Comparison of ENCODE assay signal across 8 mouse cellular contexts in genomic region chr8:95806461-95807191, GRCm38 (mm10). TPM values are rescaled to one million over a fixed set of nuclear protein-coding genes. Genes with fewer than 3 reads are reported as not detected.
A peak's percentile ranks its signal among the peaks of the same experiment; 100 is the strongest.
DNase-seq lines count a peak whose midpoint lies in the region; ATAC-seq and TF ChIP-seq lines count a peak whose summit lies in the region.

No protein-coding gene starts in this region.

- TF ChIP-seq CTCF in kidney, postnatal 0 days (IDR thresholded peaks at IDR 0.05; ENCODE audit: low read depth), result no peak

- under 1% methylated on average over 49 of the region's 69 CpGs for WGBS in forebrain, embryonic 14.5 days
- under 1% methylated on average over 60 of the region's 69 CpGs for WGBS in kidney, postnatal 0 days
- 1% methylated on average over 44 of the region's 69 CpGs for WGBS in midbrain, embryonic 16.5 days

- H3K4me1 ChIP-seq in forebrain, embryonic 14.5 days (ENCODE audit: control insufficient read depth, insufficient read depth, low read length), result peaks cover 12% of the 10 kb centered on the region
- peaks cover 14% of the 10 kb centered on the region for H3K4me1 ChIP-seq in kidney, postnatal 0 days (replicated peaks; ENCODE audit: insufficient read depth, low read length)
- H3K4me1 ChIP-seq in midbrain, embryonic 16.5 days (ENCODE audit: control insufficient read depth, insufficient read depth, low read length), result peaks cover 25% of the 10 kb centered on the region

- H3K36me3 ChIP-seq in forebrain, embryonic 14.5 days (ENCODE audit: control insufficient read depth, insufficient read depth, low read length), result peaks cover 6% of the 10 kb centered on the region; the same call in 1 of the 2 replicates
- no peaks in the 10 kb centered on the region for H3K36me3 ChIP-seq in kidney, postnatal 0 days (ENCODE audit: insufficient read depth, low read length)
- no peaks in the 10 kb centered on the region for H3K36me3 ChIP-seq in midbrain, embryonic 16.5 days (ENCODE audit: control insufficient read depth, insufficient read depth, low read length)

- H3K4me2 ChIP-seq in forebrain, embryonic 14.5 days (ENCODE audit: low read length), result peak overlapping the region; percentile 93
- peak overlapping the region; percentile 89 for H3K4me2 ChIP-seq in kidney, postnatal 0 days (ENCODE audit: low read length)
- H3K4me2 ChIP-seq in midbrain, embryonic 16.5 days (ENCODE audit: low read length), result peak overlapping the region; percentile 79

- ATAC-seq in forebrain, embryonic 14.5 days, result no peak; the same call in 1 of the 2 replicates
- peak; percentile 3; the same call in 1 of the 2 replicates for ATAC-seq in kidney, postnatal 0 days (replicated peaks; ENCODE audit: low FRiP score, low read depth)
- ATAC-seq in midbrain, embryonic 16.5 days, result 0 out of 2 replicates have a peak, but pooled peaks have one; percentile 6

- peak overlapping the region; percentile 96 for H3K4me3 ChIP-seq in forebrain, embryonic 14.5 days (ENCODE audit: low read depth, low read length)
- peak overlapping the region; percentile 100 for H3K4me3 ChIP-seq in kidney, postnatal 0 days (replicated peaks; ENCODE audit: low read depth, low read length)
- peak overlapping the region; percentile 95 for H3K4me3 ChIP-seq in midbrain, embryonic 16.5 days (ENCODE audit: low read depth, low read length)

- no peaks in the 10 kb centered on the region for H3K9me3 ChIP-seq in forebrain, embryonic 14.5 days (replicated peaks; ENCODE audit: control insufficient read depth, low read length)
- no peaks in the 10 kb centered on the region for H3K9me3 ChIP-seq in kidney, postnatal 0 days (replicated peaks; ENCODE audit: low read length)
- H3K9me3 ChIP-seq in midbrain, embryonic 16.5 days (replicated peaks; ENCODE audit: control insufficient read depth, low read length, poor library complexity, severe bottlenecking), result no peaks in the 10 kb centered on the region

- peak overlapping the region; percentile 93 for H3K27ac ChIP-seq in forebrain, embryonic 14.5 days (ENCODE audit: low read depth, low read length)
- H3K27ac ChIP-seq in kidney, postnatal 0 days, result peak overlapping the region; percentile 97
- peak overlapping the region; percentile 97 for H3K27ac ChIP-seq in midbrain, embryonic 16.5 days (ENCODE audit: low read length)

- H3K9ac ChIP-seq in forebrain, embryonic 14.5 days (ENCODE audit: low read length), result peak overlapping the region; percentile 94
- peak overlapping the region; percentile 98 for H3K9ac ChIP-seq in kidney, postnatal 0 days (ENCODE audit: low read depth, low read length)
- peak overlapping the region; percentile 96 for H3K9ac ChIP-seq in midbrain, embryonic 16.5 days (ENCODE audit: low read depth, low read length)

- no peaks in the 10 kb centered on the region for H3K27me3 ChIP-seq in forebrain, embryonic 14.5 days (replicated peaks; ENCODE audit: control insufficient read depth, insufficient read depth, low read length)
- no peaks in the 10 kb centered on the region for H3K27me3 ChIP-seq in kidney, postnatal 0 days (ENCODE audit: insufficient read depth, low read length)
- H3K27me3 ChIP-seq in midbrain, embryonic 16.5 days (ENCODE audit: control insufficient read depth, insufficient read depth, low read depth, low read length), result no peaks in the 10 kb centered on the region

- DNase-seq in cerebellum, adult 11-12 months, result peak; percentile 50
- DNase-seq in cerebellum, postnatal 36 days, result no peak
- peak; percentile 45 for DNase-seq in right cerebral cortex, adult 18-20 months
- DNase-seq in right cerebral cortex, postnatal 4 days, result no peak
- peak; percentile 46 for DNase-seq in forebrain, embryonic 14.5 days (ENCODE audit: low spot score)
- DNase-seq in kidney, postnatal 0 days (ENCODE audit: low spot score), result peak; percentile 52
- peak; percentile 85 for DNase-seq in thymus, postnatal 0 days (ENCODE audit: low spot score)

RNA-seq across cellular contexts. Expression of gene Cnot1, which starts 0.6 kb away (rescaled TPM):
- 63.0 and 66.4 TPM in 2 replicates for polyA plus RNA-seq in forebrain, embryonic 14.5 days (2014; fragmentation: Nextera tagmentation; extraction: Ambion mirVana)
- 28.7 and 34.9 TPM in 2 replicates for polyA plus RNA-seq in kidney, postnatal 0 days (2015; fragmentation: Nextera tagmentation; extraction: Ambion mirVana)
- 41.2 and 47.1 TPM in 2 replicates for polyA plus RNA-seq in midbrain, embryonic 16.5 days (2015; fragmentation: Nextera tagmentation; extraction: Ambion mirVana)
- 45.2 and 48.8 TPM in 2 replicates for polyA plus RNA-seq in thymus, postnatal 0 days (2015; fragmentation: Nextera tagmentation; extraction: Ambion mirVana)

RNA-seq across cellular contexts. Expression of gene Sap18b, which starts 18.5 kb away (rescaled TPM):
- polyA plus RNA-seq in forebrain, embryonic 14.5 days (2014; fragmentation: Nextera tagmentation; extraction: Ambion mirVana), result 271 and 294 TPM in 2 replicates
- 414 and 422 TPM in 2 replicates for polyA plus RNA-seq in kidney, postnatal 0 days (2015; fragmentation: Nextera tagmentation; extraction: Ambion mirVana)
- 209 and 225 TPM in 2 replicates for polyA plus RNA-seq in midbrain, embryonic 16.5 days (2015; fragmentation: Nextera tagmentation; extraction: Ambion mirVana)
- 437 and 462 TPM in 2 replicates for polyA plus RNA-seq in thymus, postnatal 0 days (2015; fragmentation: Nextera tagmentation; extraction: Ambion mirVana)

RNA-seq across cellular contexts. Expression of gene Slc38a7, which starts 46.7 kb away (rescaled TPM):
- polyA plus RNA-seq in forebrain, embryonic 14.5 days (2014; fragmentation: Nextera tagmentation; extraction: Ambion mirVana), result 25.4 and 27.5 TPM in 2 replicates
- 12.6 and 12.9 TPM in 2 replicates for polyA plus RNA-seq in kidney, postnatal 0 days (2015; fragmentation: Nextera tagmentation; extraction: Ambion mirVana)
- polyA plus RNA-seq in midbrain, embryonic 16.5 days (2015; fragmentation: Nextera tagmentation; extraction: Ambion mirVana), result 29.1 and 30.3 TPM in 2 replicates
- 6.4 and 6.9 TPM in 2 replicates for polyA plus RNA-seq in thymus, postnatal 0 days (2015; fragmentation: Nextera tagmentation; extraction: Ambion mirVana)

Comparison
In these comparisons a context has a peak if more than half of its experiments do, and no peak if none do; other contexts are left out.
1. DNase-seq: peak in cerebellum, adult 11-12 months (single experiment), right cerebral cortex, adult 18-20 months (single experiment), forebrain, embryonic 14.5 days (single experiment), kidney, postnatal 0 days (single experiment) and thymus, postnatal 0 days (single experiment); none in cerebellum, postnatal 36 days (0 of 2) and right cerebral cortex, postnatal 4 days (single experiment).
2. Peak in every context shown above with its lines, with median percentiles within 50 percentile points of each other: H3K27ac ChIP-seq, H3K4me2 ChIP-seq, H3K4me3 ChIP-seq and H3K9ac ChIP-seq.